Mouse (Mus musculus) heart, postnatal 0 days (tissue): ENCODE results near the gene Slc30a6.
A peak's percentile ranks its signal among the peaks of the same experiment; 100 is the strongest.

Source experiments
- CTCF ChIP-seq: IDR thresholded peaks from 2 replicates; pipeline ENCODE4 v1.5.1; 2016; ENCODE audit warnings: antibody characterized with exemption, control low read depth, low read depth
- EP300 ChIP-seq: IDR thresholded peaks from 2 replicates; pipeline ENCODE4 v1.6.1; 2016; ENCODE audit warnings: antibody characterized with exemption, low read depth

DNA sequence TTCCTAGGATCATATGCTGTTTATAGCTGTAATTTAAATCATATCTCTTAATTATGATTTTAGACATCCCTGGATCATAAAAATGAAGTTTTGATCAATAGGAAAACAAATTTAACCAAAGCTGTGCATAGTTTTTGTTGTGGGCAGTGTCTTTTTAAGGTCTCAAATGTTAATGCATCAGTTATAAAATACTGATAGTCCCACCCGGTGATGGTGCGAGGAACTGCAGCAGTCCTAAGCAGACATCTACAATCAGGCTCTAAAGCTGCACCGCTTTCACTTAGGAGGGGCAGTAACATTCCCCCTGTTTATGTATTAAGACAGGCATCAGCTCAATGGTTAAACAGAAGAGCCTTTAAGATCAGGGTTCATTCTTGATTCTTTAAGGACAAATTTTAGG, 5.6 kb upstream of the Slc30a6 start:
- no peak for TF ChIP-seq EP300
- 0 out of 2 replicates have a peak, but pooled peaks have one; percentile 19 for TF ChIP-seq CTCF
